Mouse (Mus musculus) gastrocnemius, adult 18-20 months (tissue): ENCODE measurements around the gene Cpt1c. TPM values are rescaled to one million over a fixed set of nuclear protein-coding genes. Genes with fewer than 3 reads are reported as not detected.

ENCODE experiments used
- DNase-seq: peaks from one replicate; pipeline ENCODE4 v3.0.0; 2021; ENCODE audit warnings: low spot score
- total RNA-seq, 2 experiments: library from RNA; stranded (reverse); gene quantifications; 2 replicates each; pipeline ENCODE4 v1.2.3; 2021

Cpt1c gene
- total RNA-seq, 2 experiments from 2014 or later, result 0.64 to 1.4 TPM

- DNase-seq, result no peak
Observed at GRCm38 (mm10) chr7:44962831-44963230, 11.8 kb downstream of the Cpt1c start.

GRCm38 (mm10) chr7:44962337-44962736 is 12.3 kb downstream of the Cpt1c start:
- DNase-seq, result no peak

GRCm38 (mm10) chr7:44960512-44960910 is 14.1 kb downstream of the Cpt1c start:
- no peak for DNase-seq

DNA sequence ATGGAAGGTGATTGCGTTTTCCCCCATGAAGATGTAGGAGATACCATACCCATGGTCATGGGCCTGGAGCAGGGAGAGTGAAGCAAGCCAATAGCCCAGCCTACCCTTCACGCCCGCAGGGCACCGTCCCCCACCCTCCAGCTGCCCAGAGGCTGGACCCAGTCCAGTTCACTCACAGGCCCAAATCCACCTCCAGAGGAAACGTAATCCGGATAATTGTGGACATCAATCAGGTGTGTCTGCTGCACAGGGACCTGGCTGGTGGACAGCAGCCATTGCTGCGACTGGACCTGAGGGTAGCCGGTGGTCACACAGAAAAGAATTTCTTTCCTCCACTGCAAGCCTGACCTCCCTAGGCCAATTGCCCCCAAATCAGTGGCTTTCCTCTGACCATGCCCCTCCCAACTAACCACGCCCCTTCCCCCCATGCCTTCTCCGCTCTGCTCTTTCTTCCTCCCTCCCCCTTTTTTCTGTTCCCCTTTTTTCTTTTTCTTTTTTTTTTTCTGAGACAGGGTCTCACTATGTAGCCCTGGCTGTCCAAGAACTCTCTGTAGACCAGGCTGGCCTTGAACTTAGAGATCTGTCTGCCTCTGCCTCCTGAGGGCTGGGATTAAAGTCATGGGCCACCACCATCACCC is 14.7 kb downstream of the Cpt1c start:
- DNase-seq, result no peak

- no peak for DNase-seq
Observed at GRCm38 (mm10) chr7:44959281-44959680, 15.4 kb downstream of the Cpt1c start.

GRCm38 (mm10) chr7:44958208-44958607 is 16.4 kb downstream of the Cpt1c start:
- peak; percentile 47 for DNase-seq

GRCm38 (mm10) chr7:44957183-44957835 is 17.3 kb downstream of the Cpt1c start:
- peak; percentile 62 for DNase-seq

- no peak for DNase-seq
Observed at GRCm38 (mm10) chr7:44956266-44956665, 18.4 kb downstream of the Cpt1c start.

DNA sequence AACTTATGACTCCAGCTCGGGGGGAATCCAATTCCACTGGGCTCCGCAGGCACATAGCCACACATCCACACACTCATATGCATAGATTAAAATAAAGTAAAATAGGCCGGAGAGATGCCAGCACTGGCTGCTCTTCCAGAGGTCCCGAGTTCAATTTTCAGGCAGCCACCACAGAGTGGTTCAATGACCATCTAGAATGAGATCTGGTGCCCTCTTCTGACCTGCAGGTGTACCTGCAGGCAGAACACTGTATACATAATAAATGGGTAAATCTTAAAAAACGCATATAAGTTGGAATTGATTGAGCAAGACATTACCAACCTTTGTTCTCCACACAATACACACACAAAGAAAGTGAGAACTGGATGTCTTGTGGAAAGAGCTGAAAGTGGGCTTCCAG is 19.0 kb downstream of the Cpt1c start:
- no peak for DNase-seq

- DNase-seq, result no peak
Observed at GRCm38 (mm10) chr7:44954091-44954885, 20.4 kb downstream of the Cpt1c start.

- no peak for DNase-seq
Observed at GRCm38 (mm10) chr7:44953561-44953960, 21.1 kb downstream of the Cpt1c start.

- peak; percentile 95 for DNase-seq
Observed at GRCm38 (mm10) chr7:44952611-44953306, 21.9 kb downstream of the Cpt1c start.

- DNase-seq, result peak; percentile 76
Observed at GRCm38 (mm10) chr7:44951960-44952359, 22.7 kb downstream of the Cpt1c start.

- DNase-seq, result no peak
Observed at GRCm38 (mm10) chr7:44949922-44950321, 24.7 kb downstream of the Cpt1c start.

- no peak for DNase-seq
Observed at GRCm38 (mm10) chr7:44942904-44943303, 31.7 kb downstream of the Cpt1c start, which contains the start of gene Tsks. Tsks (plus strand) TSS chr7:44943204.

GRCm38 (mm10) chr7:44938680-44939079 is 36.0 kb downstream of the Cpt1c start:
- DNase-seq, result no peak

DNA sequence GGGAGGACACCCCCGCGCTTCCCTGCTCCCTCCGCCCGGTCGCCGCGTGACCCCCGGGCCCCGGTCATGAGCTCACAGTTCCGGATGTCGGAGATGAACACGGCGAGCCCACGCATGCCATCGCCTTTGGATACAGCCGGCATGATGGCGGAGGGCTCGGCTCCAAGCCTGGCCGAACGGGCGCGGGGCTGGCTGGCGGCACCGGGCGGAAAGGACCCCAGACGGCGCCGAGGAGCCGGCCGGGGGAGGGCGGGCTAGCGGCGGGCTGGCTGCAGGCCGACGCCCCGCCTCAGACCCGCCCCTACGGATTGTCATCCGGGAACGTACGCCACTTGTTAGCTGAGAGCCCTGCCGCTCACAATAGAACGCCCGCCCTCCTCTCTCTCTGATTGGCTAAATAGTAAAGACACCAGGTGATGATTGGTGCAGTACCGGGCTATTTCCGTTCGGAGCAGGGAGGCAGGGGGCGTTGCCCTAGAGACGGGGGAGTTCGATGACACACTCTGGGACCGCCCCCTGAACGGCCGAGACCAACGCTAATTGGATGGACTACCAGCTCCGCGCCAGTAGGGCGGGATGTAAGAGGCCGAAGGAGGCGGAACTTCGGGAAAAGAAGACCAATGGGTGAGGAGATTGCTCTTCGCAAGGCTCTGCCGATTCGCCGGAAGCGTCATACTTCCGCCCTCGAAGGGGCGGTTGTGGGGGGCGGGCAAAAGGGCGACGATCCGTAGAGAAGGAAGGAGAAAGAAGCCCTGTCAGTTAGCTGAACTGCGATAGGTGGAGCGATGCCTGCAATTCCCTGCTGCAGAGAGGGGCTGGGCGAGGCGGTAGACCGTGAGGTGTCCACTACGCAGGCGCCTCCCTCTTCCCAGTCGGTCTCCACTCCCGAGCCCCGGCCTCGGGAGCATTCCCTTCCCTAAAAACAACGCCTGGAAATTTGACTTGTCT is 45.2 kb downstream of the Cpt1c start, which contains the start of gene Ap2a1:
TSS of gene Ap2a1 (minus strand) at position 293 of the 948 bp plus-strand sequence.
- DNase-seq, result peak; percentile 100

GRCm38 (mm10) chr7:44928570-44928969 is 46.1 kb downstream of the Cpt1c start:
- no peak for DNase-seq

DNA sequence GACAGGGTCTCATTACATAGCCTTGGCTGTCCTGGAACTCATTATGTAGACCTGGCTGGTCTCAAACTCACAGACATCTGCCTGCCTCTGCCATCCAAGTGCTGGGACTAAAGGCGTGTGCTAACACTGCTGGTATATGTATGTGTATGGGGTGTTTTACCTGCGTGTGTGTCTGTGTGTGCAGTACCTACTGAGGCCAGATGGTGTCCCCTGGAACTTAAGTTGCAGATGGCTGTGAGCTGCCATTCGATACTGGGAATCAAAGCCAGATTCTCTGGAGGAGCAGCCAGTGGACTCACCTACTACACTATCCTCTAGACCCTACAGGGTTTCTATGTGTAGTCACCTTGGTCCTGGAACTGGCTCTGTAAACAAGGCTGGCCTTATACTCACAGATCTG is 49.2 kb downstream of the Cpt1c start:
- peak; percentile 48 for DNase-seq

DNA sequence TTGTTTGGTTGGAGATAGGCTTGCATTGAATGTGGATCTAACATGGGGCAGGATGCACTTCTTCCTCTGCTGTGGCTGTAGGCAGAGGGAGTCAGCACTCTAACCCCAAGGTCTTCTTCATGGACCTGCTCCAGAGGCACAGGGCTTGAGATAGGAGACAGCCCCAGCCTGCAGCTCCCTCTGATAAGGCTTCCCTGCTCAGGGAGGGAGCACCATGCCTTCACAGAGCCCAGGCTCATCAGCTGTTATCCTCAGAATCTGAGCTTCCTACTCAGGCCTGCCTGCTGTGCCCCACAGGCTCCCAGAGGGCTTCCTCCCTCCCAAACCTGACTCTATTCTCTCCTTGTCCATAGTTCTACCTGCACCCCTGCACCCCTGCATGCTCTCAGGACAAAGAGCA is 52.1 kb downstream of the Cpt1c start:
- no peak for DNase-seq

DNA sequence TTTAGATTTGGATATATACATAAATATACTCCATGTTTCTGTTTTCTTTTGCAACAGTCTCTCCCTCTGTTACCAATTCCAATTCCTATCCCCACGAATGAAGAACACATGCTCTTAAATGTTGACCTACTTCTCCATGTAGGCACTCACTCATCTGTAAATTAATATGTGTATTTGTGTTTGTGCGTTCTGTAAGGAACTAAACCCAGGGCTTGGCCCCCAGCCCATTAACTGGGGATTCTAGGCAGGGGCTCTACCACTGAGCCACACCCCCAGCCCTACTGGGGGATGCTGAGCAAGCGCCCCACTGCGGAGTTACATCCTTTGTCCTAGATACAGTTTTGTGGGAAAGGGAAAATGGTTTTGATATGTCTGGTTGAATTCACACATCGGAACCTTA is 55.5 kb downstream of the Cpt1c start:
- no peak for DNase-seq
